Mouse (Mus musculus) olfactory bulb, adult 2 months (tissue): Measurements from ENCODE around the gene Dnajb6. TPM values are rescaled to one million over a fixed set of nuclear protein-coding genes. Genes with fewer than 3 reads are reported as not detected.

ENCODE experiments used
- H3K27ac ChIP-seq: fragments of 200-500 bp; 2 replicates; pipeline ENCODE4 v1.5.1; 2012; ENCODE audit warnings: low read depth, low read length; ENCODE audit not compliant: insufficient read depth
- H3K4me1 ChIP-seq: fragments of 200-500 bp; 2 replicates; pipeline ENCODE4 v1.6.1; 2012; ENCODE audit warnings: low read length; ENCODE audit not compliant: control insufficient read depth, insufficient read depth
- H3K4me3 ChIP-seq: fragments of 200-500 bp; 2 replicates; pipeline ENCODE4 v1.5.1; 2012; ENCODE audit warnings: mild to moderate bottlenecking, low read depth, low read length, moderate library complexity; ENCODE audit not compliant: insufficient read depth
- CTCF ChIP-seq: fragments of 200-500 bp; IDR thresholded peaks from 2 replicates; pipeline ENCODE4 v1.5.1; 2012; ENCODE audit warnings: low read depth, mild to moderate bottlenecking, low read length, moderate library complexity; ENCODE audit not compliant: insufficient read depth
- POLR2A ChIP-seq: fragments of 200-500 bp; IDR thresholded peaks from 2 replicates; pipeline ENCODE4 v1.6.1; 2012; ENCODE audit warnings: mild to moderate bottlenecking, low read depth, low read length, moderate library complexity; ENCODE audit not compliant: insufficient read depth
- WGBS: fragments of 180-500 bp; shearing (Covaris S2); methylation state at CpG from one replicate; pipeline ENCODE4 v1.1.7; 2018; 5-methylcytosine and 5-hydroxymethylcytosine counted together
- polyA plus RNA-seq: library from polyadenylated mRNA; stranded (reverse); fragments of >200 nt; gene quantifications from 2 replicates; pipeline ENCODE4 v1.2.4, GENCODE M21; 2012; ENCODE audit warnings: low replicate concordance; ENCODE audit not compliant: missing spikeins, insufficient read depth, insufficient read length

The Dnajb6 gene
- polyA plus RNA-seq, 1 experiment = 484 TPM

DNA sequence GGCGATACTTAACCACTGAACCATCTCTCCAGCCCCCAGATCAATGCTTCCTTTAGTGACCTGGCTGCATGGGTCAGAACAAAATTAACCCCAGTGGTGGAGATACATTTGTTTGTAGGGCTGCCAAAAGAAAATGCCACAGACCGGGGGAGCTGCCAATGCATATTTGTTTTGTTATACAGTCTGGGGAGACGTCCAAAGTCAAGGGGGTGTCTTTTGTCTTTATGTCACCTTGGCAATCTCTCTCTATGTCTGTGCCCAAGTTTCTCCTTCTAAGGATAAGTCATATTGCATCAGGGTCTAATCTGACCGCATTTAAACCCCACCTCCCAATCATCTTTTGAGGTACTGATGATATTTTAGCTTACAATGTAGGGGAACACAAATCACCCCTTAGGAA is 82.8 kb downstream of the Dnajb6 start:
- Histone ChIP-seq H3K4me3 (no peak overlapping the region), H3K4me1 (no peaks in the 10 kb centered on the region), H3K27ac (no peak overlapping the region)
- TF ChIP-seq POLR2A = no peak
- no peak for TF ChIP-seq CTCF
- WGBS = 58% methylated on average over 4 of the region's 4 CpGs

- no peaks in the 10 kb centered on the region for H3K4me1 ChIP-seq
- WGBS = 43% methylated on average over 3 of the region's 3 CpGs
- TF ChIP-seq CTCF = no peak
- no peak for TF ChIP-seq POLR2A
- H3K4me3 ChIP-seq = no peak overlapping the region
- no peak overlapping the region for H3K27ac ChIP-seq
Measured at GRCm38 (mm10) chr5:29824796-29825195, 89.3 kb downstream of the Dnajb6 start.

DNA sequence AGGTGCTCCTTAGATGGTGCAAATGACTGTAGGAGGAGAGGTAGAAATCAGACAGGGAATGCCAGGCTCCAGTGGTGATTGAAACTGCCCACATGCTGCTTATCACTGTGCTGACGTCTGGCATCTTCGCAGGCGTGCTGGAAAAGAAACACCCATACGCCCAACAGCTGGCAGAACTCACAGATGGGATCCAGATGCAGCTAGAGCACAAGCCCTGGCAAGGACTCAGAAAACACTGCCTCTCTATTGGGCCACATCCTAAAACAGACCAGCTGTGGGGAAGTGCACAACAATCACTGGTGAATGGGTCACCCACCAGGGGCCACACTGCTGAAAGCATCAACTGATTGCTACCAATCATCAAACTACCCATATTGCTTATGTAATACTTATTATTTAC is 91.3 kb downstream of the Dnajb6 start:
- H3K27ac ChIP-seq = no peak overlapping the region
- 65% methylated on average over 4 of the region's 4 CpGs for WGBS
- H3K4me1 ChIP-seq = no peaks in the 10 kb centered on the region
- H3K4me3 ChIP-seq = no peak overlapping the region
- TF ChIP-seq POLR2A = no peak
- no peak for TF ChIP-seq CTCF

DNA sequence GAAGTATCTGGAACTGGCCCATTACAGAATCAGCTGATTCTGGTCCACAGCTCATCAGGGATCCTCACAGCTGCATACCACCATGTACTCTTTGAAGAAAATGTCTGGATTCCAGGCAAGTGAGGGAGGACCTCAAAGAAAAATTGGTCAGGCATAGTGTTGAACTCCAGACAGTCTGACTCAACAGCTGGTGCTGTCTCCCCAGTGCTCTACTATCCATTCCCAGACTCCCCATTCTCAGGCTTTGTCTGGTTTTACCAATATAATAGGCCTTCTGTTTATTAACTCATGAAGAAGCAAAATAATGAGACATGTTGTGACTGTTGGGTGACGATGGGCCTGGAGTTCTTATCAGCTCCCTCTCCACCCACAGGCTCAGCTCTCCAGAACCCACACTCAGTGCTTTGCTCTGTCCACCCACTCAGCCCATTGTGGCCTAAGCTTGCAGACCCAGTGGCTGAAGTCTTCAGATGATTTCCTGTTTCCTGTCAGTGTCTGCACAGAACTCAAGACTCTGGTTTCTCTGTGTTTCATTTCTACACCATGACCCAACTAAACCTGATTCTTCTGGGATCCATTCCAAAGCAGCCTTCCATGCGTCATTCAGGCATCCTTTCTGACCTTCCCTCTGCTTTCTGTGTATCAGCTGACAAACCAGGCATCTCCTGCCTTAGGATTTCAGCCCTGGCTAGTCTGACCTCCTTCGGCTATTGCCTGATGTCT is 107.1 kb downstream of the Dnajb6 start:
- 57% methylated on average over 3 of the region's 3 CpGs for WGBS
- H3K4me1 ChIP-seq = no peaks in the 10 kb centered on the region
- no peak overlapping the region for H3K27ac ChIP-seq
- TF ChIP-seq CTCF (no peak), POLR2A (no peak)
- no peak overlapping the region for H3K4me3 ChIP-seq

- WGBS = 79% methylated on average over 3 of the region's 3 CpGs
- Histone ChIP-seq H3K4me3 (no peak overlapping the region), H3K27ac (no peak overlapping the region), H3K4me1 (no peaks in the 10 kb centered on the region)
- no peak for TF ChIP-seq POLR2A
- no peak for TF ChIP-seq CTCF
Measured at GRCm38 (mm10) chr5:29845038-29845437, 109.5 kb downstream of the Dnajb6 start.

DNA sequence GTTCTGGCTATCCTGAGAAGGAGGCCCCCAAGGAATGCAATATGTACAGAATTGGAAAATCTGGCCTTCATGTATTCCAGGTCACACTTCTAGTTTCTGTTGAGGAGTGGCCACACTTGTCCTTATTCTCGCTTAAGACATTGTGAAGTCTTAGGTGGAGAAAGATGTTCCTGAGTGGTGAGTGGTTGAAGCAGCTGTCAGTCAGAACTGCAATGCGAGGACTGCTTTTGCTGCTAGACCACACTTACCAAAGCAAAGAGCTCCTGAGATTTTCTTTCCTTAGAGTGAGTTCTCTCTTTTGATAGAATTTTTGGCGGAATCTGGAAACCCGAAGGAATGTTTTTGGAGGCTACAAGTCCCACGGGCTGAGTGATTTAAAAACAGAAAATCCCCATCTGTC is 112.0 kb downstream of the Dnajb6 start:
- WGBS = 90% methylated on average over 5 of the region's 5 CpGs
- no peak overlapping the region for H3K4me3 ChIP-seq
- H3K27ac ChIP-seq = no peak overlapping the region
- H3K4me1 ChIP-seq = no peaks in the 10 kb centered on the region
- TF ChIP-seq CTCF (no peak), POLR2A (no peak)

DNA sequence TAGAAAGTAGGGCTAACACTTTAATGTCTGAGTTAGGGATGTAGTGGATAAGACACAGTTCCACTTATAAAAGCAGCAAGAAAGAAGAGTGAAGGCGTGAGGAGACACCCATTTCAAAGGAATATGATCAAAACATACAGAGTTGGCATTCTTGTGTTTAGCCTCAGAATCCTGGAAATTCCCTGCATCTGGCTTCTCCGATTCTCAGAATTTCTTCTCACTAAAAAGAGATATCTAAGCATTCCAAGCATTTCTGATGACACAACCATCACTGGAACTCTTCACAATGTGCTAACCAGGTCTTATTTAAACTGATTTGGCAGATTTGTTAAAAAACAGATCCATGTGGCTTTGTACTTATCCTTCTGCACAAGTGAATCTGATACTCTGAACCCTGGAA is 112.6 kb downstream of the Dnajb6 start:
- 93% methylated on average over 2 of the region's 2 CpGs for WGBS
- Histone ChIP-seq H3K4me1 (no peaks in the 10 kb centered on the region), H3K4me3 (no peak overlapping the region), H3K27ac (no peak overlapping the region)
- TF ChIP-seq CTCF = no peak
- no peak for TF ChIP-seq POLR2A

DNA sequence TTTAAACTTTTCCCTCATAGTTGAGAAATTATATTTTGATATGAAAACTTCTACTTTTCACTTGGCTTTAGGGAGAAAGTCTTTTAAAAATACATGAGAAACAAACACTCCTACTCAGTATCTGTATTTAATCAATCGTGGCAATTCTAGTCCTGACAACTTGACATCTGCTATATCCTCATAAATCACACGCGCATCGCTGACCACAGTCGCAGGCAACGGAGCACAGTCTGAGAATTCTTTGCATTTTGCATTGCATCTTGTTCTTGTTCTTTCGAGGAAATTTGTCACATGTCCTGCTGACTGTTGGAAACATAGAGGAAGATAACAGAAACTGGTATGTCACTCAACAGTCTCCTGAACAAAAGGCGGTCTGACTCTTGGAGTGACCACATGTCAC is 116.9 kb downstream of the Dnajb6 start:
- H3K4me3 ChIP-seq = no peak overlapping the region
- H3K27ac ChIP-seq = no peak overlapping the region
- WGBS = 79% methylated on average over 8 of the region's 8 CpGs
- no peaks in the 10 kb centered on the region for H3K4me1 ChIP-seq
- no peak for TF ChIP-seq CTCF
- TF ChIP-seq POLR2A = no peak

- no peak overlapping the region for H3K4me3 ChIP-seq
- no peak overlapping the region for H3K27ac ChIP-seq
Measured at GRCm38 (mm10) chr5:29853035-29853434, 117.5 kb downstream of the Dnajb6 start.

DNA sequence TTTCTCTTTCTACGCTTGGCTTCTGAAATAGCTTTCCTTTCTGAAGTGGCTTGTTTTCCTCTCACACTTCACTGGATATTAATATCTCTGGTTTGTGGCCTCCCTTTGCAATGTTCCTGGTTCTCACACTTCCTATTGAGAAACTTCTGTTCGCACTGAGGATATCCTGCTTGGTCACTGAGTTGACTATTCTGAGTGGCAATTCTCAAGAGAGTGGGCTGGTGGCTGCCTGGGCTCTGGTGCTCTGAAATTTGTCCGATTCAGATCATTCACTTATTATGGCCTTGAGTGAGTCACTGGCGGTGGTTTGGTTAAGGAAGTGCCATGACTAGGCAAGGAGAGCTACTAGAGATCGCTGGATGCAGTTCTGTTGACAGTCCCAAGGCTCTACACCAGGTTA is 118.9 kb downstream of the Dnajb6 start:
- WGBS = 78% methylated on average over 5 of the region's 5 CpGs
- H3K27ac ChIP-seq = no peak overlapping the region; the same call in 1 of the 2 replicates
- TF ChIP-seq CTCF (no peak), POLR2A (no peak)
- no peak overlapping the region for H3K4me3 ChIP-seq
- no peaks in the 10 kb centered on the region for H3K4me1 ChIP-seq

More at GRCm38 (mm10) chr5:29853035-29853434, 117.5 kb downstream of the Dnajb6 start:
- 89% methylated on average over 1 of the region's 1 CpGs for WGBS
- no peaks in the 10 kb centered on the region for H3K4me1 ChIP-seq
- TF ChIP-seq POLR2A (no peak), CTCF (no peak)
